Mouse (Mus musculus) brain, embryonic 14.5 days (tissue): ENCODE measurements around the gene Mri1. TPM values are rescaled to one million over a fixed set of nuclear protein-coding genes. Genes with fewer than 3 reads are reported as not detected.

ENCODE experiments used
- DNase-seq: peaks from one replicate; pipeline ENCODE4 v3.0.0-alpha.2; 2011; ENCODE audit warnings: low read depth
- CTCF ChIP-seq: fragments of 200-500 bp; IDR thresholded peaks from 2 replicates; pipeline ENCODE4 v1.5.1; 2012; ENCODE audit warnings: inconsistent platforms, mild to moderate bottlenecking, moderate library complexity, borderline replicate concordance; ENCODE audit not compliant: insufficient read depth, insufficient read length; ENCODE audit errors: extremely low read depth
- POLR2A ChIP-seq: fragments of 200-500 bp; IDR thresholded peaks from 2 replicates; pipeline ENCODE4 v1.6.1; 2012; ENCODE audit warnings: mild to moderate bottlenecking, inconsistent platforms, borderline replicate concordance; ENCODE audit not compliant: poor library complexity, insufficient read depth, insufficient read length, severe bottlenecking; ENCODE audit errors: extremely low read depth
- polyA plus RNA-seq: library from polyadenylated mRNA; depleted of rRNA; stranded (reverse); fragments of >200 nt; gene quantifications from 2 replicates; pipeline ENCODE4 v1.2.3, GENCODE M21; 2012

Gene Mri1
- polyA plus RNA-seq, 1 experiment = 37.4 TPM

DNA sequence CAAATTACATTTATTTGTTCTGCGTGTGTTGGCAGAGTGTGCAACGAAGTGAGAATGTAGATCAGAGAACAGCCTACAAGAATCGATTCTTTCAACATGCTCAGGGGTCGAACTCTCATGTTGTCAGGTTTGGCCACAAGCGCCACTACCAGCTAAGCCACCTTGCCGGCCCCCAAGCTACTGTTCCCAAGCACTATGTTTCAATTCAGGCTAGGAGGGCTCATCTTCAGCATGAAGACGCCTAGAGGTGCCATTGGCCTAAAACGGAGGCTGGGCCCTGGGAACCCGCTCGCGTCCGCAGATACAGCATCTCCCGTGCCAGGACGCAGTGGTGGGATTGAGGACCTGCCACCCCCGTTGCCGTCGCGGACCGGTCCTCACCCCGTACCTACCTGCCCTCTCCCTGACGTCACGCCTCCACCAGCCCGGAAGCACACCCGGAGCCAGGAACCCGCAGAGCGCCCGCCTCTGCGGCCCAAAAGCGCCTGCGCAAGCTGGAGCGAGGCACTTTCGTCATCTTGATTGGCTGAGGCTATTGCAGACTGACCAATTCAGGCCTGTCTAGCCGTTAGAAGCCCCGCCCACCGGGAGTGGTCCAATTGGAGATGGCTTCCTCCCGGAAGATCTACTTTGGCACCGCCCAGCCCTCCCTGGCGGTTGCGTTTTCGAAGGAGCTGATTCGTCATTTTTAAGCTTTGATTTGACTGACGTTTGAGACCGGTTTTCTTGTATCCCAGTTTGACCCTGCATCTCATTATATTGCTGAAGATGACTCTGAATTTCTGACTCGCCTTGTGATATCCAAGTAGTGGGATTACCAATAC, 13.0 kb upstream of the Mri1 start, which contains the start of gene Ccdc130:
Gene Ccdc130 (minus strand): TSS at position 431 of the 824 bp plus-strand sequence.
- TF ChIP-seq POLR2A (peak; percentile 63; the same call in 1 of the 2 replicates), CTCF (no peak)

GRCm38 (mm10) chr8:84261098-84261497, 4.0 kb upstream of the Mri1 start:
- TF ChIP-seq CTCF = no peak

More for the DNA sequence above, 13.0 kb upstream of the Mri1 start, which contains the start of gene Ccdc130:
- peak; percentile 100 for DNase-seq

DNA sequence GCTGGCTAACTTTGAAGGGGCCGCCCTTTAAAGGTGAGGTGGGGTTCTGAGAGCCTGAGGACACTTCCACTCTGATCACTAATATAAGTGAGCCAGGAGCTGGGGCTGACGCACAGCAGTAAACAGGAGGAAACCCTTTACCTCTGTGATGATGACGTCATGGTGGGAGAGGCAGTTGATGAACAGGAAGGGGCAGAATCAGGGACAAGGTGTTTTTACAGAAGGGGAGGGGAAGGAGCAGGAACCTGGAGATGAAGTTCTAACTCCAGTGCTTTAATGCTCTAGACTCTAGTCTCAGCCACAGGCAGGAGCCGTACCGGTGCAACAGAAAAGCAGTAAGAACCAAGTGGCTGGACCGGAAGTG, 686 bp downstream of the Mri1 start:
- no peak for TF ChIP-seq POLR2A
- no peak for TF ChIP-seq CTCF
- DNase-seq = peak; percentile 58

More at GRCm38 (mm10) chr8:84261098-84261497, 4.0 kb upstream of the Mri1 start:
- no peak for DNase-seq

DNA sequence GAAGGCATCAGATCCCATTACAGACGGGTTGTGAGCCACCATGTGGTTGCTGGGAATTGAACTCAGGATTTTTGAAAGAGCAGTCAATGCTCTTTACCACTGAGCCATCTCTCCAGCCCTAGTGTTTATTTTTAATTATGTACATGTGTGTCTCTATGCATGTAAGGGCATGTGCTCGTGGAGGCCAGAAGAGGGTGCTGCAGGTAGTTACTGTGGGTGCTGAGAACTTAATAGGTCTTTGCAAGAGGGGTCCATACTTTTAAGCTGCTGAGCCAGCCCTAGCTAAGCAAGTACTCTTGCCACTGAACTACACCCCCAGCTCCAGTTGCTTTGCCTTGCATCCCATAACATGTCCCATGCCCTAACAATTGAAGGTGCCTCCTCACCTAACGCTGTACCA, 1.3 kb downstream of the Mri1 start:
- no peak for DNase-seq
- TF ChIP-seq CTCF (no peak), POLR2A (no peak)

GRCm38 (mm10) chr8:84249257-84250170, 7.6 kb downstream of the Mri1 start, which contains the start of gene D8Ertd738e:
D8Ertd738e (minus strand) TSS chr8:84249719.
- peak; percentile 98 for DNase-seq
- TF ChIP-seq CTCF (no peak), POLR2A (0 out of 2 replicates have a peak, but pooled peaks have one; percentile 18)

- TF ChIP-seq CTCF (no peak), POLR2A (no peak)
- DNase-seq = peak; percentile 32
These were observed 15.3 kb downstream of the Mri1 start for GRCm38 (mm10) chr8:84241821-84242220.

DNA sequence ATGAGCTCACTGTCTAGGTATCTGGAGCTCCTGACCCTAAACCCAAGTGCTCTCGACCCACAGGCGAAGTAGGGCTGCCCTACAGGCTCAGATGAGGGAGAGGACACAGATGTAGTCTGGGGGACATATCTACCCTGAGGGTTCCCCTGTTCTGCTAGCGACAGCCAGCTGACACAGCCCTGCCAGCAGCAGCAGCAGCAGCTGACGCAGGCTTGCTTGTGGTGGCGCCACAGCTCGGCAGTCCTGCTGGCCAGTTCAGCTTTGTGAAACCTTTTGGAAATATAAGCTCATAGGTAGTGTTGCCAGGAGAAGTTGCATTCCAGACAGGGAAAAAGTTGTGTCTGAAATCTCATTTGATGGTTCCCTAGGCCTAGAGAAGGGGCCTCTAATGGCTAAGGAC, 16.0 kb downstream of the Mri1 start:
- DNase-seq = no peak
- TF ChIP-seq POLR2A (no peak), CTCF (no peak)

- DNase-seq = no peak
- TF ChIP-seq POLR2A (no peak), CTCF (no peak)
These were observed 19.4 kb downstream of the Mri1 start for GRCm38 (mm10) chr8:84237542-84238229.

DNA sequence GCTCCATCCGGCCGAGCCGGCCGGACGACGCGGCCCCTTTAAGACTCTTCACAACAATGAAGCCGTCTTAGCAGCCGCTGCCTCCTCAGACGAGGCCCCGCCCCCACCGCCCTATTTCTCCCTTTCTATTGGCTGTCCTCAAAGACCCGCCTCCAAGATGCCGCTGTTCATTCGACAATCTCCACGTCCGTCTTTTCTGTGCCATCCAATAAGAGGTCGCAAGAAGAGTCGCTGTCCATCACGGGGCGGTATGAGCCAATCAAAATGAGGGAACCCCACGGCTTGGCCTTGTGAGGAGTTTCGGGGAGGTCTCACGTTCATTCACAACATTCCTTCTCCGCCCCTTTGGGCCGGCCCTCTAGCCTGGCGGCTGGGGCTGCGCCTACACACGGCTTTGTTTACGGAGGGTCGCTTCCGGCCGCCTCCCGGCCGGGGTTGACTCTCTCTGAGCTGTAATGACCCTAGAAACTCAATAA, 20.1 kb downstream of the Mri1 start, which contains the start of gene Zswim4:
Gene Zswim4 (minus strand): TSS at position 58 of the 476 bp plus-strand sequence.
- TF ChIP-seq CTCF (no peak), POLR2A (peak; percentile 79; the same call in 1 of the 2 replicates)
- peak; percentile 100 for DNase-seq

DNA sequence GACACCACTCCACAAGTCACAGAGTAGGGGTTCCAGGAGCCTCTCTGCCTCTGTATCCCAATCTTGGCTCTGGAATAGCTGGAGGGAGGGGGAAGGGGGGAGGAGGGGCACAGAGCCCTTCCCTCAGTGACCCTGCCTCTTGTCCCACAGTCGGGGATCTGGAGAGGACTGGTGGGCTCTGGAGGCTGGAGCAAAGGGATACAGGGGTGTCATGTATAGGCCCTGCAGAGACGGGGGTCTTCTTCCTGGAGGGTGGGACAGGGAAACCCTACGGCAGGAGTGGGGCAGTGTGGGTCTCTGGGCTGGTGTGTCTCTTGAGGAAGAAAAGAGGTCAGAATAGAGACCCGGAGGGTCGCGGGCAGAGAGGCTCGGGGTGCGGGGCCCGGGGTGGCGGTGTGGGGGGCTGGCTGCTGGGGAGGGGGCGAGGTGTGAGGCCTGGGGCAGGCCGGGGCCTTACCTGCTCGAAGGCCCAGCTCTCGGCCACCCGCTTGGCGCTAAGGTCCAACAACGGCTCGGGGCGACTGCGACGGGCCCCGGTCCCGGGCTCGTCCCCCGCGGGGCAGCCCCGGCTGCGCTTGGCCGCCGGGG, 20.6 kb downstream of the Mri1 start:
- TF ChIP-seq CTCF = no peak
- no peak; the same call in 1 of the 2 replicates for TF ChIP-seq POLR2A
- DNase-seq = peak; percentile 24

DNA sequence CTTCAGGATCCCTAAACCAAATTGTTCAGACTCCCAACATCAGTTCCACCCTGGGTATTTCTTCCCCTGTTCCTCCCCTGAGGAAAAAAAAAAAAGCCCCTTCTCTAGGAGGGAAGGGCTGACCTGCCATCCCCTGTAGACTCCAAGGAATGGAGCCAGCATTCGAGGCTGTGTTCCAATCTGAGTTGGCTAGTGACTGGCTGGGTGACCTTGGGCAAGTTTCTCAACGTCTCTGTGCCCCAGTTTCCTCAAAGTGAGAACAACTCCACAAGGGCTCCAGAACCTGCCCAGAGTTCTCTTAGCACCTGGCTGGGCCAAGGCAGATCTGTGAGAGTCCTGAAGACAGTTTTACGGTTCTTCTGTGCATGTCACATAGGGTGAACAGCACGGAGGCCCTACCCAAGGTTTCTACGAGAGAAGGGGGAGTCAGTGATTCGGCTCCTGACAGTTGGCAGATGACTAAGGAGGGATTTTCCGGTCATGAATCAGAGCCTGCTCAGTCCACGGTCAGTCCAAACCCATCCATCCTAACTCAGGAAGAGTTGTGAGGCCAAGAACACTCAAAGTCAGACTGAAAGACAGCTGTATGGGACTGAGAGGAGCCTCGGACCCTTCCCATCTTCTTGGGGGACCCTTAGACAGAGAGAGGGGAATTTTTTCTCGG, 21.2 kb downstream of the Mri1 start:
- no peak for TF ChIP-seq POLR2A
- TF ChIP-seq CTCF = no peak
- DNase-seq = no peak
